In the genomic region with DNA sequence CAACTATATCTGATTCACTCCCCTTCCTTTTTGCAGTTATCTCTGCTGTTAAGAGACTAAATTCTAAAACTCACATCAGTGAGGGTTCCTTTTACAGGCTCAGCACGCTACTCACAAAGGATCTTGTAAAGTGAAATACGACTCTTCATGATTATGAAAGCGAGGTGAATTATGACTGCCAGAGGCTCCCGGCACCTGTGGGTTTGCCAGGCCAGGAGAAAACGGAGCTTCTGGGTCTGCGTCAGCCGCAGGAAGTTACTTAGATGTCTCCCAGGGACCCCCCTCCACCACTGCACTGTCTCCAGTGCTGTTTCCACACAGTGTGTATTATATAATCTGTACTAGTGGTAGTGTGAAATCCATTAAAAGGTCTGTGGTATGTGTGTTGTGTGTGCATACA, we compare ENCODE assay signal across 15 mouse cellular contexts.
A peak's percentile ranks its signal among the peaks of the same experiment; 100 is the strongest.
DNase-seq lines count a peak whose midpoint lies in the region; ATAC-seq lines count a peak whose summit lies in the region.
"Had no signal": no experiment of that assay in that cellular context is flagged by ENCODE, and none has a peak within 500 bp of the region (broad histone marks: within the 10 kb centered on the region; RNA-seq: fewer than 3 reads in every experiment).

No protein-coding gene starts in this region.

- no peaks in the 10 kb centered on the region for H3K36me3 ChIP-seq in embryonic facial prominence, embryonic 12.5 days
- no peaks in the 10 kb centered on the region; the same call in 1 of the 2 replicates for H3K36me3 ChIP-seq in embryonic facial prominence, embryonic 10.5 days (replicated peaks)
- no peaks in the 10 kb centered on the region for H3K36me3 ChIP-seq in neural tube, embryonic 13.5 days
- H3K36me3 ChIP-seq in neural tube, embryonic 15.5 days = no peaks in the 10 kb centered on the region; the same call in 1 of the 2 replicates
- no peaks in the 10 kb centered on the region for H3K36me3 ChIP-seq in intestine, embryonic 15.5 days
- no peaks in the 10 kb centered on the region; the same call in 1 of the 2 replicates for H3K36me3 ChIP-seq in forebrain, embryonic 15.5 days
- H3K36me3 ChIP-seq: liver, embryonic 13.5 days; midbrain, embryonic 10.5 days had no signal

- H3K4me3 ChIP-seq in embryonic facial prominence, embryonic 12.5 days = no peak overlapping the region
- H3K4me3 ChIP-seq in embryonic facial prominence, embryonic 10.5 days = no peak overlapping the region
- no peak overlapping the region for H3K4me3 ChIP-seq in neural tube, embryonic 13.5 days
- H3K4me3 ChIP-seq in neural tube, embryonic 15.5 days (replicated peaks) = no peak overlapping the region
- no peak overlapping the region for H3K4me3 ChIP-seq in intestine, embryonic 15.5 days (replicated peaks)
- H3K4me3 ChIP-seq in forebrain, embryonic 15.5 days = no peak overlapping the region
- H3K4me3 ChIP-seq: liver, embryonic 13.5 days; midbrain, embryonic 10.5 days had no signal

- DNase-seq in embryonic facial prominence, embryonic 10.5 days (ENCODE audit: low spot score) = no peak
- DNase-seq in skeletal muscle tissue, adult 2 months (ENCODE audit: low read depth, low spot score) = peak; percentile 60
- no peak for DNase-seq in c-Kit-positive CD71-positive TER-119-positive erythroid progenitor cells, embryonic 14.5 days (ENCODE audit: low spot score)
- DNase-seq: cerebellum, adult 11-12 months; layer of hippocampus, postnatal 36 days; liver, embryonic 13.5 days; lung, postnatal 10 days; right cerebral cortex, postnatal 25 days had no signal

- H3K4me2 ChIP-seq in embryonic facial prominence, embryonic 12.5 days (replicated peaks) = no peak overlapping the region
- H3K4me2 ChIP-seq in neural tube, embryonic 13.5 days = no peak overlapping the region
- H3K4me2 ChIP-seq in neural tube, embryonic 15.5 days = no peak overlapping the region
- no peak overlapping the region for H3K4me2 ChIP-seq in intestine, embryonic 15.5 days (replicated peaks)
- H3K4me2 ChIP-seq in forebrain, embryonic 15.5 days (replicated peaks) = no peak overlapping the region
- H3K4me2 ChIP-seq: liver, embryonic 13.5 days had no signal

- H3K9me3 ChIP-seq in embryonic facial prominence, embryonic 12.5 days = no peaks in the 10 kb centered on the region
- no peaks in the 10 kb centered on the region for H3K9me3 ChIP-seq in embryonic facial prominence, embryonic 10.5 days
- H3K9me3 ChIP-seq in neural tube, embryonic 13.5 days = no peaks in the 10 kb centered on the region
- H3K9me3 ChIP-seq in neural tube, embryonic 15.5 days (replicated peaks) = no peaks in the 10 kb centered on the region
- no peaks in the 10 kb centered on the region for H3K9me3 ChIP-seq in intestine, embryonic 15.5 days
- H3K9me3 ChIP-seq in forebrain, embryonic 15.5 days = no peaks in the 10 kb centered on the region
- H3K9me3 ChIP-seq: liver, embryonic 13.5 days; midbrain, embryonic 10.5 days had no signal

- peaks cover 46% of the 10 kb centered on the region for H3K4me1 ChIP-seq in embryonic facial prominence, embryonic 12.5 days
- peaks cover 40% of the 10 kb centered on the region for H3K4me1 ChIP-seq in embryonic facial prominence, embryonic 10.5 days
- peaks cover 28% of the 10 kb centered on the region for H3K4me1 ChIP-seq in neural tube, embryonic 13.5 days (replicated peaks)
- peaks cover 15% of the 10 kb centered on the region for H3K4me1 ChIP-seq in neural tube, embryonic 15.5 days
- H3K4me1 ChIP-seq in intestine, embryonic 15.5 days (replicated peaks) = peaks cover 6% of the 10 kb centered on the region
- peaks cover 2% of the 10 kb centered on the region; the same call in 1 of the 2 replicates for H3K4me1 ChIP-seq in forebrain, embryonic 15.5 days

- peak overlapping the region; percentile 60 for H3K27ac ChIP-seq in embryonic facial prominence, embryonic 12.5 days
- no peak overlapping the region for H3K27ac ChIP-seq in embryonic facial prominence, embryonic 10.5 days (replicated peaks)
- 0 out of 2 replicates have a peak overlapping the region, but pooled peaks have one; percentile 9 for H3K27ac ChIP-seq in neural tube, embryonic 13.5 days (replicated peaks)
- no peak overlapping the region for H3K27ac ChIP-seq in neural tube, embryonic 15.5 days (replicated peaks)
- peak overlapping the region; percentile 8; the same call in 1 of the 2 replicates for H3K27ac ChIP-seq in intestine, embryonic 15.5 days
- H3K27ac ChIP-seq in forebrain, embryonic 15.5 days (replicated peaks) = no peak overlapping the region
- H3K27ac ChIP-seq: liver, embryonic 13.5 days; midbrain, embryonic 10.5 days had no signal

- H3K9ac ChIP-seq in embryonic facial prominence, embryonic 12.5 days = no peak overlapping the region
- no peak overlapping the region for H3K9ac ChIP-seq in neural tube, embryonic 13.5 days
- H3K9ac ChIP-seq in neural tube, embryonic 15.5 days (replicated peaks) = no peak overlapping the region
- H3K9ac ChIP-seq in intestine, embryonic 15.5 days = no peak overlapping the region
- no peak overlapping the region for H3K9ac ChIP-seq in forebrain, embryonic 15.5 days (replicated peaks)
- H3K9ac ChIP-seq: liver, embryonic 13.5 days had no signal

- H3K27me3 ChIP-seq in embryonic facial prominence, embryonic 12.5 days = no peaks in the 10 kb centered on the region
- no peaks in the 10 kb centered on the region for H3K27me3 ChIP-seq in embryonic facial prominence, embryonic 10.5 days (replicated peaks; ENCODE audit: low read depth, poor library complexity, severe bottlenecking)
- H3K27me3 ChIP-seq in neural tube, embryonic 13.5 days = no peaks in the 10 kb centered on the region
- no peaks in the 10 kb centered on the region for H3K27me3 ChIP-seq in neural tube, embryonic 15.5 days (replicated peaks)
- H3K27me3 ChIP-seq in intestine, embryonic 15.5 days (replicated peaks) = no peaks in the 10 kb centered on the region
- H3K27me3 ChIP-seq in forebrain, embryonic 15.5 days = no peaks in the 10 kb centered on the region
- H3K27me3 ChIP-seq: liver, embryonic 13.5 days had no signal

- 29% methylated on average over 7 of the region's 7 CpGs for WGBS in embryonic facial prominence, embryonic 12.5 days
- 75% methylated on average over 7 of the region's 7 CpGs for WGBS in embryonic facial prominence, embryonic 10.5 days
- 70% methylated on average over 7 of the region's 7 CpGs for WGBS in neural tube, embryonic 13.5 days
- 72% methylated on average over 7 of the region's 7 CpGs for WGBS in neural tube, embryonic 15.5 days
- 34% methylated on average over 7 of the region's 7 CpGs for WGBS in intestine, embryonic 15.5 days
- 83% methylated on average over 7 of the region's 7 CpGs for WGBS in forebrain, embryonic 15.5 days

- ATAC-seq in embryonic facial prominence, embryonic 12.5 days (ENCODE audit: insufficient number of reproducible peaks, insufficient read depth, low FRiP score, low TSS enrichment) = no peak
- no peak for ATAC-seq in neural tube, embryonic 13.5 days (ENCODE audit: low read depth)
- no peak for ATAC-seq in neural tube, embryonic 15.5 days (ENCODE audit: low FRiP score)
- ATAC-seq in intestine, embryonic 15.5 days = peak; percentile 27
- no peak for ATAC-seq in forebrain, embryonic 15.5 days (replicated peaks)
- ATAC-seq: forebrain, embryonic 14.5 days had no signal

Comparison
In these comparisons a context has a peak if more than half of its experiments do, and no peak if none do; other contexts are left out.
1. H3K27ac ChIP-seq: peak in embryonic facial prominence, embryonic 12.5 days (single experiment), neural tube, embryonic 13.5 days (single experiment) and intestine, embryonic 15.5 days (single experiment); none in embryonic facial prominence, embryonic 10.5 days (single experiment), neural tube, embryonic 15.5 days (single experiment) and forebrain, embryonic 15.5 days (single experiment).